Mouse (Mus musculus) G1E (cell line): ENCODE results near the gene Scn4b.

Experiments
- CTCF ChIP-seq: IDR thresholded peaks from 2 replicates; pipeline ENCODE4 v1.5.1; 2012; ENCODE audit warnings: low read depth, low read length, inconsistent platforms, mixed read lengths
- GATA1 ChIP-seq: IDR thresholded peaks from 2 replicates; pipeline ENCODE4 v1.6.1; 2012; ENCODE audit warnings: borderline replicate concordance, low read length, inconsistent platforms, mixed read lengths
- TAL1 ChIP-seq: conservative IDR thresholded peaks from 2 replicates; pipeline ENCODE4 v1.6.1; 2012; ENCODE audit warnings: low read depth, low read length, inconsistent platforms, mixed read lengths

DNA sequence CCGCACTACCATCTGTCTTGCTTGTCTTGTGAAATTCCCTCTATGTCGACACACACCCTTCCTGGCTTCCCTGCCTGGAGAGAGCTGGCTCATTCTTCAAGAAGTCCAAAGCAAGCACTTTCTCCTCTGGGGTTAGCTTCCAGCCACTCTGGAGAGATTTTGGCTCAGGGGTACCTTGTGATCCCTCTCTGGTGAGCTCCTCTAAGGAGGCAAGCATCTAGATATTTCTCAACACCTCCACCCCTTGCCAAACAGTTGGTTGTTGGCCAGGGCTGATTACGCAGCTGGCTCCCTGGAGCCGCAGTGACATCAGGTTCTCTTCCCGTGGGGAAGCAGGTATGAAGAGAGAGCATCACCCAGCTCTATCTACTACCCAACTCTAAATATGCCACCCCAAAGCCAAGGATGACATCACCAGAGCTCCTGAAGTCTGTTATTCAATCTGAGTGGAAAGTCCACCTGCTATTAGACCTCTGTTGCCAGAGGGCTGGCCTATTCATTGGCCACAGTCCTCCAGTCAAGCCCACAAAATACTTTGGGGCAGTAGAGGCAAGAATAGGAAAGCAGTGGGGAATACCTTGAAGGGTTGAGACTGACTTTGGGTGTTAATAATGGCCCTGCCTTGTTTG lies 63.2 kb downstream of the Scn4b start:
- TF ChIP-seq CTCF (no peak), TAL1 (no peak), GATA1 (no peak)
